Comparison of ENCODE assay signal across 8 mouse cellular contexts in the genomic region with DNA sequence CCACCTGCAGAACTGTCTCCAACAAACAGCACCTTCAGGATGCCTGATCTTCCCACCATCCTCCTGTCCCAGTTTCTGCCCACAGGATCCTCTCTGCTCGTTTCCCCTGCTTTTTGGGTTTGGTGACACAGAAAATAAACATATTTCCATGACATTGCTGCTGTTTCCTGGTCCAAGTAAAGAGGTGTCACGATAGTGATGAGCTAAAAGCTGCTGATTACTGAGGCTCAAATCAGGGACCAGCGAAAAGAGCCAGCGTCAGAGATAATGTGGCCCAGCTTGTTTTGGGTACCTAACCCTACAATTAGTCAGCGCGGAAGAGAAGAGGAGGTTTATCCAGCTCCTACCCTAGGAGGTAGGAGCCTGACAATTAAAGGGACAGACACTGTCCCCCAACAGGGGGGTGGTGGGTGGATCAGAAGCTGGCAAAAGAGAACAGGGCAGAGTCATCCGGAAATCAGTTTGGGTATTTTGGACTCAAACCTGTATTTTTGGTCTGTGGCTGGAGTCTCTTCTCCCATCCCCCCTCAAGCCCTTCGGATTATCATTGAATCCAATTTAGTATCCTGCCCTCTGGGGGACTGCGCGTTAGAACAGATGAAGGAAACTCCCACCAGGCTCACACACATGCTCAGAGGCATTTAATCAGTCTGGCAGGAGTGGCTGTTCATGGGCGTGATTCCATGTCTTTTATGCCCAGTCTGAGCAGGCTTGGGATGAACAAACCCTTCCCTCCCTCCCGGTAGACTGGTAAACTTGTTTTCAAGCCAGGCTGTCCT. TPM values are rescaled to one million over a fixed set of nuclear protein-coding genes. Genes with fewer than 3 reads are reported as not detected.
DNase-seq lines count a peak whose midpoint lies in the region; ATAC-seq lines count a peak whose summit lies in the region.

No protein-coding gene starts in this region.

- no peak overlapping the region for H3K9ac ChIP-seq in heart, embryonic 14.5 days (ENCODE audit: low read length)
- H3K9ac ChIP-seq in midbrain, embryonic 16.5 days (ENCODE audit: low read depth, low read length), result no peak overlapping the region

- H3K27me3 ChIP-seq in heart, embryonic 14.5 days (ENCODE audit: control insufficient read depth, insufficient read depth, low read length), result peaks cover 72% of the 10 kb centered on the region
- H3K27me3 ChIP-seq in embryonic facial prominence, embryonic 10.5 days (replicated peaks; ENCODE audit: low read depth, poor library complexity, severe bottlenecking), result peaks cover 100% of the 10 kb centered on the region
- peaks cover 7% of the 10 kb centered on the region; the same call in 1 of the 2 replicates for H3K27me3 ChIP-seq in midbrain, embryonic 16.5 days (ENCODE audit: control insufficient read depth, insufficient read depth, low read depth, low read length)

- DNase-seq in heart, postnatal 36 days, result no peak
- no peak for DNase-seq in embryonic facial prominence, embryonic 10.5 days (ENCODE audit: low spot score)
- DNase-seq in layer of hippocampus, adult 11-12 months (ENCODE audit: low spot score), result peak; percentile 68
- DNase-seq in yolk sac, embryonic 10.5 days (ENCODE audit: low spot score), result no peak
- no peak for DNase-seq in thymus, postnatal 14 days

- no peak overlapping the region for H3K27ac ChIP-seq in heart, embryonic 14.5 days (replicated peaks in 1 of 2; ENCODE audit: control insufficient read depth in 1 of 2, insufficient read depth in 1 of 2, low read depth in 2 of 2, low read length in 2 of 2)
- peak overlapping the region; percentile 51; the same call in 1 of the 2 replicates for H3K27ac ChIP-seq in embryonic facial prominence, embryonic 10.5 days (replicated peaks)
- peak overlapping the region; percentile 75 for H3K27ac ChIP-seq in midbrain, embryonic 16.5 days (ENCODE audit: low read length)

- WGBS in heart, embryonic 14.5 days, result 3% methylated on average over 12 of the region's 12 CpGs
- 3% methylated on average over 12 of the region's 12 CpGs for WGBS in embryonic facial prominence, embryonic 10.5 days
- WGBS in midbrain, embryonic 16.5 days, result 3% methylated on average over 12 of the region's 12 CpGs

- peaks cover 10 to 20% of the 10 kb centered on the region in 2 experiments; a peak in 3 of 4 replicates for H3K4me1 ChIP-seq in heart, embryonic 14.5 days (ENCODE audit: control insufficient read depth in 2 of 2, insufficient read depth in 2 of 2, low read length in 2 of 2)
- peaks cover 37% of the 10 kb centered on the region for H3K4me1 ChIP-seq in embryonic facial prominence, embryonic 10.5 days
- H3K4me1 ChIP-seq in midbrain, embryonic 16.5 days (ENCODE audit: control insufficient read depth, insufficient read depth, low read length), result peaks cover 20% of the 10 kb centered on the region

- intact Hi-C loops in heart, postnatal 36 days (cut with DNase I), result no loop called here

- peak overlapping the region; percentile 73 for H3K4me2 ChIP-seq in heart, embryonic 14.5 days (ENCODE audit: low read length)
- H3K4me2 ChIP-seq in midbrain, embryonic 16.5 days (ENCODE audit: low read length), result no peak overlapping the region; the same call in 1 of the 2 replicates

- no peak overlapping the region for H3K4me3 ChIP-seq in heart, embryonic 14.5 days (ENCODE audit: control insufficient read depth in 1 of 2, insufficient read depth in 1 of 2, low read depth in 1 of 2, low read length in 2 of 2)
- no peak overlapping the region for H3K4me3 ChIP-seq in embryonic facial prominence, embryonic 10.5 days
- no peak overlapping the region for H3K4me3 ChIP-seq in midbrain, embryonic 16.5 days (ENCODE audit: low read depth, low read length)

- no peaks in the 10 kb centered on the region for H3K9me3 ChIP-seq in heart, embryonic 14.5 days (ENCODE audit: control insufficient read depth, low read length)
- no peaks in the 10 kb centered on the region for H3K9me3 ChIP-seq in embryonic facial prominence, embryonic 10.5 days
- no peaks in the 10 kb centered on the region for H3K9me3 ChIP-seq in midbrain, embryonic 16.5 days (replicated peaks; ENCODE audit: control insufficient read depth, low read length, poor library complexity, severe bottlenecking)

- H3K36me3 ChIP-seq in heart, embryonic 14.5 days (ENCODE audit: control insufficient read depth, insufficient read depth, low read length), result no peaks in the 10 kb centered on the region
- no peaks in the 10 kb centered on the region for H3K36me3 ChIP-seq in embryonic facial prominence, embryonic 10.5 days (replicated peaks)
- H3K36me3 ChIP-seq in midbrain, embryonic 16.5 days (ENCODE audit: control insufficient read depth, insufficient read depth, low read length), result no peaks in the 10 kb centered on the region

- no peak for ATAC-seq in heart, embryonic 14.5 days (ENCODE audit: insufficient number of reproducible peaks, insufficient read depth, low FRiP score, low read depth)
- ATAC-seq in midbrain, embryonic 16.5 days, result peak; percentile 80
- ATAC-seq in inflammation-experienced regulatory T-cells, adult 6 months, result no peak

RNA-seq across cellular contexts. Expression of a gene that starts 40.2 kb away (rescaled TPM):
- polyA plus RNA-seq in heart, embryonic 14.5 days (2014; fragmentation: Nextera tagmentation; extraction: Ambion mirVana), result not detected in 2 replicates
- not detected for total RNA-seq in heart, postnatal 36 days (2021)
- polyA plus RNA-seq in embryonic facial prominence, embryonic 10.5 days (2016; fragmentation: Nextera tagmentation; extraction: Ambion mirVana), result 0.51 TPM in 1 of 2 replicates, not detected in the other
- polyA plus RNA-seq in midbrain, embryonic 16.5 days (2015; fragmentation: Nextera tagmentation; extraction: Ambion mirVana), result 2.3 and 4.3 TPM in 2 replicates
- not detected for polyA plus RNA-seq in inflammation-experienced regulatory T-cells, adult 6 months (2017; shearing (Covaris generic))

Comparison
In these comparisons a context has a peak if more than half of its experiments do, and no peak if none do; other contexts are left out.
1. H3K27ac ChIP-seq: peak in embryonic facial prominence, embryonic 10.5 days (single experiment) and midbrain, embryonic 16.5 days (single experiment); none in heart, embryonic 14.5 days (0 of 2).